Mouse (Mus musculus): ENCODE measurements around the gene Eml5. TPM values are rescaled to one million over a fixed set of nuclear protein-coding genes. Genes with fewer than 3 reads are reported as not detected.

Eml5 gene
- 0.32 and 0.70 TPM in 2 replicates for polyA plus RNA-seq (2012; rRNA removed)

GRCm38 (mm10) chr12:98900881-98901801, at the start of gene Eml5:
Eml5 (minus strand) TSS chr12:98901484.
- Histone ChIP-seq H3K4me1 (ENCODE audit: control insufficient read depth, insufficient read depth, insufficient read length, low read length) (peaks cover 2% of the 10 kb centered on the region; the same call in 1 of the 2 replicates), H3K27me3 (ENCODE audit: control insufficient read depth, insufficient read depth, low read length) (peaks cover 14% of the 10 kb centered on the region), H3K36me3 (ENCODE audit: control insufficient read depth, insufficient read depth, low read length) (no peaks in the 10 kb centered on the region), H3K27ac (ENCODE audit: insufficient read depth, low read depth, low read length) (no peak within 1 kb of the TSS), H3K4me3 (ENCODE audit: low read depth, low read length) (peak within 1 kb of the TSS; percentile 98)
- TF ChIP-seq POLR2A (IDR thresholded peaks at IDR 0.05; ENCODE audit: low read depth, low read length): no peak
- TF ChIP-seq CTCF (IDR thresholded peaks at IDR 0.05; ENCODE audit: extremely low read depth, insufficient read length, insufficient replicate concordance, low read depth, low read length): no peak
- 1% methylated on average over 96 of the region's 101 CpGs for WGBS

- Histone ChIP-seq H3K4me1 (ENCODE audit: control insufficient read depth, insufficient read depth, insufficient read length, low read length) (no peaks in the 10 kb centered on the region), H3K27me3 (ENCODE audit: control insufficient read depth, insufficient read depth, low read length) (no peaks in the 10 kb centered on the region; the same call in 1 of the 2 replicates), H3K27ac (ENCODE audit: insufficient read depth, low read depth, low read length) (no peak overlapping the region), H3K36me3 (ENCODE audit: control insufficient read depth, insufficient read depth, low read length) (no peaks in the 10 kb centered on the region), H3K4me3 (ENCODE audit: low read depth, low read length) (no peak overlapping the region)
- 96% methylated on average over 1 of the region's 1 CpGs for WGBS
- TF ChIP-seq CTCF (IDR thresholded peaks at IDR 0.05; ENCODE audit: extremely low read depth, insufficient read length, insufficient replicate concordance, low read depth, low read length) (no peak), POLR2A (IDR thresholded peaks at IDR 0.05; ENCODE audit: low read depth, low read length) (no peak)
Measured at GRCm38 (mm10) chr12:98932856-98933255, 31.6 kb upstream of the Eml5 start.

- H3K4me1 ChIP-seq (ENCODE audit: control insufficient read depth, insufficient read depth, insufficient read length, low read length): no peaks in the 10 kb centered on the region
- WGBS: 92% methylated on average over 4 of the region's 4 CpGs
- no peaks in the 10 kb centered on the region; the same call in 1 of the 2 replicates for H3K27me3 ChIP-seq (ENCODE audit: control insufficient read depth, insufficient read depth, low read length)
- TF ChIP-seq CTCF (IDR thresholded peaks at IDR 0.05; ENCODE audit: extremely low read depth, insufficient read length, insufficient replicate concordance, low read depth, low read length): no peak
- TF ChIP-seq POLR2A (IDR thresholded peaks at IDR 0.05; ENCODE audit: low read depth, low read length): no peak
- no peaks in the 10 kb centered on the region for H3K36me3 ChIP-seq (ENCODE audit: control insufficient read depth, insufficient read depth, low read length)
- no peak overlapping the region for H3K27ac ChIP-seq (ENCODE audit: insufficient read depth, low read depth, low read length)
- H3K4me3 ChIP-seq (ENCODE audit: low read depth, low read length): no peak overlapping the region
Measured at GRCm38 (mm10) chr12:98932441-98932840, 31.2 kb upstream of the Eml5 start.

- no peaks in the 10 kb centered on the region for H3K36me3 ChIP-seq (ENCODE audit: control insufficient read depth, insufficient read depth, low read length)
- WGBS: 83% methylated on average over 4 of the region's 4 CpGs
- no peak overlapping the region for H3K27ac ChIP-seq (ENCODE audit: insufficient read depth, low read depth, low read length)
- no peak for TF ChIP-seq POLR2A (IDR thresholded peaks at IDR 0.05; ENCODE audit: low read depth, low read length)
- no peak for TF ChIP-seq CTCF (IDR thresholded peaks at IDR 0.05; ENCODE audit: extremely low read depth, insufficient read length, insufficient replicate concordance, low read depth, low read length)
- H3K4me3 ChIP-seq (ENCODE audit: low read depth, low read length): no peak overlapping the region
- no peaks in the 10 kb centered on the region; the same call in 1 of the 2 replicates for H3K27me3 ChIP-seq (ENCODE audit: control insufficient read depth, insufficient read depth, low read length)
- no peaks in the 10 kb centered on the region for H3K4me1 ChIP-seq (ENCODE audit: control insufficient read depth, insufficient read depth, insufficient read length, low read length)
Measured at GRCm38 (mm10) chr12:98931174-98931573, 29.9 kb upstream of the Eml5 start.

- no peaks in the 10 kb centered on the region for H3K4me1 ChIP-seq (ENCODE audit: control insufficient read depth, insufficient read depth, insufficient read length, low read length)
- H3K4me3 ChIP-seq (ENCODE audit: low read depth, low read length): peak within 1 kb of the TSS; percentile 89
- no peaks in the 10 kb centered on the region for H3K36me3 ChIP-seq (ENCODE audit: control insufficient read depth, insufficient read depth, low read length)
- H3K27ac ChIP-seq (ENCODE audit: insufficient read depth, low read depth, low read length): peak within 1 kb of the TSS; percentile 37; the same call in 1 of the 2 replicates
- TF ChIP-seq CTCF (IDR thresholded peaks at IDR 0.05; ENCODE audit: extremely low read depth, insufficient read length, insufficient replicate concordance, low read depth, low read length): no peak
- 0 out of 2 replicates have a peak, but pooled peaks have one; percentile 18 for TF ChIP-seq POLR2A (IDR thresholded peaks at IDR 0.05; ENCODE audit: low read depth, low read length)
- H3K27me3 ChIP-seq (ENCODE audit: control insufficient read depth, insufficient read depth, low read length): peaks cover 6% of the 10 kb centered on the region
- WGBS: under 1% methylated on average over 35 of the region's 35 CpGs
Measured at GRCm38 (mm10) chr12:98920194-98920991, 19.1 kb upstream of the Eml5 start, which contains the start of gene Ttc8. Ttc8 (plus strand) TSS chr12:98920574.

- Histone ChIP-seq H3K4me1 (ENCODE audit: control insufficient read depth, insufficient read depth, insufficient read length, low read length) (no peaks in the 10 kb centered on the region), H3K4me3 (ENCODE audit: low read depth, low read length) (no peak overlapping the region), H3K27me3 (ENCODE audit: control insufficient read depth, insufficient read depth, low read length) (no peaks in the 10 kb centered on the region), H3K27ac (ENCODE audit: insufficient read depth, low read depth, low read length) (no peak overlapping the region), H3K36me3 (ENCODE audit: control insufficient read depth, insufficient read depth, low read length) (no peaks in the 10 kb centered on the region)
- WGBS: 70% methylated on average over 9 of the region's 9 CpGs
- TF ChIP-seq CTCF (IDR thresholded peaks at IDR 0.05; ENCODE audit: extremely low read depth, insufficient read length, insufficient replicate concordance, low read depth, low read length) (no peak), POLR2A (IDR thresholded peaks at IDR 0.05; ENCODE audit: low read depth, low read length) (no peak)
Measured at GRCm38 (mm10) chr12:98910096-98910495, 8.8 kb upstream of the Eml5 start.
